Mouse (Mus musculus) kidney, embryonic 15.5 days (tissue): ENCODE results near the gene Daam2. TPM values are rescaled to one million over a fixed set of nuclear protein-coding genes. Genes with fewer than 3 reads are reported as not detected.
"Not testable (repeated sequence)": the region's sequence is repeated elsewhere in the genome, so short reads cannot be mapped to it uniquely, and the experiment has no call there.

Source experiments
- ATAC-seq: fragments of 200-750 bp; cut with Nextera tagmentation; replicated peaks from 2 replicates; pipeline ENCODE4 v1.8.0; 2017; ENCODE audit warnings: moderate TSS enrichment; ENCODE audit not compliant: low FRiP score
- H3K27ac ChIP-seq: fragments of 300-500 bp; sonication (generic); 2 replicates; pipeline ENCODE4 v1.5.1; 2015; ENCODE audit warnings: mild to moderate bottlenecking, inconsistent platforms
- H3K27me3 ChIP-seq: fragments of 300-500 bp; sonication (generic); 2 replicates; pipeline ENCODE4 v1.6.1; 2015; ENCODE audit warnings: inconsistent platforms
- H3K36me3 ChIP-seq: fragments of 300-500 bp; sonication (generic); 2 replicates; pipeline ENCODE4 v1.6.1; 2015; ENCODE audit warnings: inconsistent platforms
- H3K4me1 ChIP-seq: fragments of 300-500 bp; sonication (generic); 2 replicates; pipeline ENCODE4 v1.6.1; 2015; ENCODE audit warnings: inconsistent platforms
- H3K4me2 ChIP-seq: fragments of 300-500 bp; sonication (generic); 2 replicates; pipeline ENCODE4 v1.6.1; 2015; ENCODE audit warnings: moderate library complexity, mild to moderate bottlenecking, inconsistent platforms
- H3K4me3 ChIP-seq: fragments of 300-500 bp; sonication (generic); replicated peaks from 2 replicates; pipeline ENCODE4 v1.5.1; 2015; ENCODE audit warnings: mild to moderate bottlenecking, inconsistent platforms
- H3K9ac ChIP-seq: fragments of 300-500 bp; sonication (generic); 2 replicates; pipeline ENCODE4 v1.6.1; 2015; ENCODE audit warnings: mild to moderate bottlenecking, inconsistent platforms
- H3K9me3 ChIP-seq: fragments of 300-500 bp; sonication (generic); replicated peaks from 2 replicates; pipeline ENCODE4 v1.6.1; 2016; ENCODE audit warnings: inconsistent platforms
- WGBS: fragments of 180-500 bp; shearing (Covaris S2); methylation state at CpG from one replicate; pipeline ENCODE4 v1.1.7; 2015; ENCODE audit warnings: mixed read lengths; 5-methylcytosine and 5-hydroxymethylcytosine counted together
- polyA plus RNA-seq: library from polyadenylated mRNA; unstranded; fragments of >200 nt; fragmentation: Nextera tagmentation; extraction: Ambion mirVana; gene quantifications from 2 replicates; pipeline ENCODE4 v1.2.1, GENCODE M21; 2015

Gene Daam2
- polyA plus RNA-seq, 1 experiment from 2014 or later, result 7.1 TPM

GRCm38 (mm10) chr17:49472626-49473025 is 91.5 kb downstream of the Daam2 start:
- H3K36me3 ChIP-seq, result peaks cover 22% of the 10 kb centered on the region
- H3K27ac ChIP-seq, result 0 out of 2 replicates have a peak overlapping the region, but pooled peaks have one; percentile 1
- ATAC-seq, result peak; percentile 46
- peaks cover 15% of the 10 kb centered on the region; the same call in 1 of the 2 replicates for H3K4me1 ChIP-seq
- H3K27me3 ChIP-seq, result no peaks in the 10 kb centered on the region
- WGBS, result 55% methylated on average over 8 of the region's 8 CpGs
- H3K4me2 ChIP-seq, result no peak overlapping the region
- H3K9ac ChIP-seq, result no peak overlapping the region
- H3K9me3 ChIP-seq, result no peaks in the 10 kb centered on the region
- no peak overlapping the region for H3K4me3 ChIP-seq

- H3K4me3 ChIP-seq, result no peak overlapping the region
- no peaks in the 10 kb centered on the region for H3K9me3 ChIP-seq
- H3K9ac ChIP-seq, result no peak overlapping the region
- H3K27ac ChIP-seq, result no peak overlapping the region
- 35% methylated on average over 4 of the region's 4 CpGs for WGBS
- H3K36me3 ChIP-seq, result peaks cover 18% of the 10 kb centered on the region
- H3K4me1 ChIP-seq, result peaks cover 7% of the 10 kb centered on the region; the same call in 1 of the 2 replicates
- no peak overlapping the region for H3K4me2 ChIP-seq
- H3K27me3 ChIP-seq, result no peaks in the 10 kb centered on the region
- ATAC-seq, result peak; percentile 38; the same call in 1 of the 2 replicates
These were observed 95.9 kb downstream of the Daam2 start for GRCm38 (mm10) chr17:49468223-49468622.

GRCm38 (mm10) chr17:49464884-49465283 is 99.3 kb downstream of the Daam2 start:
- Histone ChIP-seq H3K4me1 (no peaks in the 10 kb centered on the region), H3K36me3 (peaks cover 17% of the 10 kb centered on the region), H3K4me3 (no peak overlapping the region), H3K9ac (no peak overlapping the region), H3K27me3 (no peaks in the 10 kb centered on the region), H3K27ac (no peak overlapping the region), H3K9me3 (no peaks in the 10 kb centered on the region), H3K4me2 (no peak overlapping the region)
- 84% methylated on average over 3 of the region's 3 CpGs for WGBS
- ATAC-seq, result no peak

GRCm38 (mm10) chr17:49458386-49458785 is 105.8 kb downstream of the Daam2 start:
- Histone ChIP-seq H3K4me2 (no peak overlapping the region), H3K4me1 (no peaks in the 10 kb centered on the region), H3K9me3 (no peaks in the 10 kb centered on the region), H3K27me3 (no peaks in the 10 kb centered on the region), H3K27ac (no peak overlapping the region), H3K36me3 (peaks cover 43% of the 10 kb centered on the region), H3K4me3 (no peak overlapping the region), H3K9ac (no peak overlapping the region)
- WGBS, result 91% methylated on average over 18 of the region's 18 CpGs
- ATAC-seq, result no peak

GRCm38 (mm10) chr17:49457833-49458232 is 106.3 kb downstream of the Daam2 start:
- Histone ChIP-seq H3K9ac (no peak overlapping the region), H3K27me3 (no peaks in the 10 kb centered on the region), H3K36me3 (peaks cover 43% of the 10 kb centered on the region), H3K9me3 (no peaks in the 10 kb centered on the region), H3K4me3 (no peak overlapping the region), H3K4me2 (no peak overlapping the region), H3K4me1 (no peaks in the 10 kb centered on the region), H3K27ac (no peak overlapping the region)
- WGBS, result 90% methylated on average over 3 of the region's 3 CpGs
- no peak for ATAC-seq

- no peaks in the 10 kb centered on the region for H3K9me3 ChIP-seq
- no peaks in the 10 kb centered on the region for H3K27me3 ChIP-seq
- WGBS, result 64% methylated on average over 4 of the region's 4 CpGs
- no peak overlapping the region for H3K4me2 ChIP-seq
- H3K27ac ChIP-seq, result no peak overlapping the region
- H3K9ac ChIP-seq, result no peak overlapping the region
- peaks cover 50% of the 10 kb centered on the region for H3K36me3 ChIP-seq
- peaks cover 6% of the 10 kb centered on the region for H3K4me1 ChIP-seq
- no peak overlapping the region for H3K4me3 ChIP-seq
- no peak for ATAC-seq
These were observed 107.8 kb downstream of the Daam2 start for GRCm38 (mm10) chr17:49456334-49456733.

- Histone ChIP-seq H3K4me3 (no peak overlapping the region), H3K4me1 (peaks cover 24% of the 10 kb centered on the region), H3K9ac (no peak overlapping the region), H3K27ac (peak overlapping the region; percentile 60), H3K9me3 (no peaks in the 10 kb centered on the region), H3K27me3 (no peaks in the 10 kb centered on the region), H3K4me2 (no peak overlapping the region), H3K36me3 (peaks cover 46% of the 10 kb centered on the region)
- peak; percentile 65 for ATAC-seq
- WGBS, result 41% methylated on average over 6 of the region's 6 CpGs
These were observed 113.2 kb downstream of the Daam2 start for GRCm38 (mm10) chr17:49450922-49451321.

- Histone ChIP-seq H3K4me3 (no peak overlapping the region), H3K9ac (no peak overlapping the region), H3K27me3 (no peaks in the 10 kb centered on the region), H3K4me1 (peaks cover 24% of the 10 kb centered on the region), H3K27ac (no peak overlapping the region), H3K9me3 (no peaks in the 10 kb centered on the region), H3K36me3 (peaks cover 31% of the 10 kb centered on the region), H3K4me2 (no peak overlapping the region)
- 75% methylated on average over 8 of the region's 8 CpGs for WGBS
- ATAC-seq, result peak; percentile 35; the same call in 1 of the 2 replicates
These were observed 114.9 kb downstream of the Daam2 start for GRCm38 (mm10) chr17:49449230-49449608.

- Histone ChIP-seq H3K27me3 (no peaks in the 10 kb centered on the region), H3K4me3 (no peak overlapping the region), H3K36me3 (peaks cover 26% of the 10 kb centered on the region; the same call in 1 of the 2 replicates), H3K9me3 (no peaks in the 10 kb centered on the region), H3K9ac (no peak overlapping the region), H3K4me2 (no peak overlapping the region), H3K4me1 (peaks cover 24% of the 10 kb centered on the region), H3K27ac (no peak overlapping the region)
- WGBS, result 50% methylated on average over 9 of the region's 9 CpGs
- ATAC-seq, result peak; percentile 59
These were observed 115.4 kb downstream of the Daam2 start for GRCm38 (mm10) chr17:49448570-49449229.

- H3K27me3 ChIP-seq, H3K4me2 ChIP-seq, H3K9me3 ChIP-seq, ATAC-seq, H3K4me3 ChIP-seq, H3K27ac ChIP-seq, H3K4me1 ChIP-seq, H3K9ac ChIP-seq: not testable (repeated sequence)
- peaks cover 29% of the 10 kb centered on the region for H3K36me3 ChIP-seq
- 44% methylated on average over 3 of the region's 3 CpGs for WGBS
These were observed 121.3 kb downstream of the Daam2 start for GRCm38 (mm10) chr17:49442841-49443240.

- H3K4me3 ChIP-seq, result no peak overlapping the region
- peaks cover 6% of the 10 kb centered on the region; the same call in 1 of the 2 replicates for H3K4me1 ChIP-seq
- H3K4me2 ChIP-seq, result no peak overlapping the region
- H3K27me3 ChIP-seq, result no peaks in the 10 kb centered on the region
- no peaks in the 10 kb centered on the region; the same call in 1 of the 2 replicates for H3K9me3 ChIP-seq
- 61% methylated on average over 14 of the region's 14 CpGs for WGBS
- no peak overlapping the region for H3K27ac ChIP-seq
- 0 out of 2 replicates have a peak, but pooled peaks have one; percentile 25 for ATAC-seq
- peaks cover 44% of the 10 kb centered on the region for H3K36me3 ChIP-seq
- H3K9ac ChIP-seq, result no peak overlapping the region
These were observed 123.6 kb downstream of the Daam2 start for GRCm38 (mm10) chr17:49440331-49441130.

- Histone ChIP-seq H3K36me3 (peaks cover 52% of the 10 kb centered on the region), H3K9me3 (no peaks in the 10 kb centered on the region; the same call in 1 of the 2 replicates), H3K27ac (no peak overlapping the region), H3K4me2 (no peak overlapping the region), H3K9ac (no peak overlapping the region), H3K27me3 (no peaks in the 10 kb centered on the region), H3K4me1 (peaks cover 6% of the 10 kb centered on the region; the same call in 1 of the 2 replicates), H3K4me3 (no peak overlapping the region)
- 85% methylated on average over 4 of the region's 4 CpGs for WGBS
- no peak for ATAC-seq
These were observed 124.4 kb downstream of the Daam2 start for GRCm38 (mm10) chr17:49439706-49440105.
